Mouse (Mus musculus) midbrain, postnatal 0 days (tissue): ENCODE data around the gene Slc29a1. TPM values are rescaled to one million over a fixed set of nuclear protein-coding genes. Genes with fewer than 3 reads are reported as not detected.

Source experiments
- ATAC-seq: fragments of 200-750 bp; cut with Nextera tagmentation; 2 replicates; pipeline ENCODE4 v1.8.0; 2017; ENCODE audit warnings: moderate number of reproducible peaks, mild to moderate bottlenecking, moderate TSS enrichment, moderate library complexity; ENCODE audit not compliant: low FRiP score
- DNase-seq: peaks from one replicate; pipeline ENCODE4 v3.0.0-alpha.2; 2015; ENCODE audit warnings: low spot score
- H3K27ac ChIP-seq: fragments of 300-500 bp; sonication (generic); 2 replicates; pipeline ENCODE4 v1.5.1; 2014; ENCODE audit warnings: low read depth, mild to moderate bottlenecking, low read length, mixed read lengths
- H3K27me3 ChIP-seq: fragments of 300-500 bp; sonication (generic); 2 replicates; pipeline ENCODE4 v1.6.1; 2014; ENCODE audit warnings: low read length, control low read depth, mixed read lengths; ENCODE audit not compliant: insufficient read depth
- H3K36me3 ChIP-seq: fragments of 300-500 bp; sonication (generic); 2 replicates; pipeline ENCODE4 v1.6.1; 2014; ENCODE audit warnings: low read length, control low read depth, mixed read lengths; ENCODE audit not compliant: insufficient read depth
- H3K4me1 ChIP-seq: fragments of 300-500 bp; sonication (generic); 2 replicates; pipeline ENCODE4 v1.6.1; 2014; ENCODE audit warnings: mild to moderate bottlenecking, control low read depth, antibody characterized with exemption, low read length, mixed read lengths; ENCODE audit not compliant: insufficient read depth
- H3K4me2 ChIP-seq: fragments of 300-500 bp; sonication (generic); 2 replicates; pipeline ENCODE4 v1.6.1; 2014; ENCODE audit warnings: low read depth, mild to moderate bottlenecking, low read length, mixed read lengths; ENCODE audit not compliant: poor library complexity, severe bottlenecking
- H3K4me3 ChIP-seq: fragments of 300-500 bp; sonication (generic); 2 replicates; pipeline ENCODE4 v1.5.1; 2014; ENCODE audit warnings: low read depth, mild to moderate bottlenecking, low read length, moderate library complexity
- H3K9ac ChIP-seq: fragments of 300-500 bp; sonication (generic); replicated peaks from 2 replicates; pipeline ENCODE4 v1.6.1; 2014; ENCODE audit warnings: mild to moderate bottlenecking, low read length, moderate library complexity, mixed read lengths; ENCODE audit not compliant: poor library complexity, severe bottlenecking
- H3K9me3 ChIP-seq: fragments of 300-500 bp; sonication (generic); 2 replicates; pipeline ENCODE4 v1.6.1; 2016; ENCODE audit warnings: low read length, control low read depth
- CTCF ChIP-seq: IDR thresholded peaks from 2 replicates; pipeline ENCODE4 v1.5.1; 2016; ENCODE audit warnings: antibody characterized with exemption, mild to moderate bottlenecking
- WGBS: fragments of 180-500 bp; shearing (Covaris S2); extraction: QIAGEN DNeasy Blood & Tissue Kit; methylation state at CpG from one replicate; pipeline ENCODE4 v1.1.7; 2014; 5-methylcytosine and 5-hydroxymethylcytosine counted together
- polyA plus RNA-seq: library from polyadenylated mRNA; unstranded; fragments of >200 nt; fragmentation: Nextera tagmentation; extraction: Ambion mirVana; gene quantifications from 2 replicates; pipeline ENCODE4 v1.2.1, GENCODE M21; 2015
- total RNA-seq: library from RNA; depleted of rRNA; stranded (reverse); fragments of >200 nt; gene quantifications from 2 replicates; pipeline ENCODE4 v1.2.3, GENCODE M21; 2014

Slc29a1 gene
- total and polyA plus RNA-seq, 2 experiments from 2014 or later: 38.4 to 82.1 TPM

DNA sequence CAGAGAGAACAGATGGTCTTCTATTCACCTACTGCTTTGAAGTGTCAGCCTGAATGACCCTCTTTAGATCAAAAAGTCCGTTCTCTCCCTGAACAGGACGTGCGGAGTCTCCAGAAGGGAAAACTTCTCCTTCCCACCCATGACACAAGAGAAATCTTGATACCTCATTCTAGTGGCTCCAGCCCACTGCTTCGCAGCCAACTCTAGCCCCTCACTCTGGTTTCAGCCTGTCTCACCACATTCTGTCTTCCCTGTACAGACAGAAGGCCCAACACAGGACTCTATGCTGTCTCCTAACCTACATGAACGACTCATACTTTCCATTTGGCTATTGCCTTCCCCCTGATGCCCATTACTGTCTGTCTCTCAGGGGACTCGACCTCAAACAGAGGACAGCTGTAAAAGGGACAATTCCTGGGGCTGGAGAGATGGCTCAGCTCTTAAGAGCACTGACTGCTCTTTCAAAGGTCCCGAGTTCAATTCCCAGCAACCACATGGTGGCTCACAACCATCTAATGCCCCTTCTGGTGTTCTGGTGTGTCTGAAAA lies 48.1 kb downstream of the Slc29a1 start:
- peaks cover 12% of the 10 kb centered on the region; the same call in 1 of the 2 replicates for H3K4me1 ChIP-seq
- H3K4me2 ChIP-seq: no peak overlapping the region
- H3K9ac ChIP-seq: no peak overlapping the region
- WGBS: 52% methylated on average over 7 of the region's 7 CpGs
- H3K9me3 ChIP-seq: no peaks in the 10 kb centered on the region
- ATAC-seq (no peak), DNase-seq (no peak)
- H3K4me3 ChIP-seq: no peak overlapping the region
- H3K27ac ChIP-seq: no peak overlapping the region
- no peak for TF ChIP-seq CTCF
- peaks cover 5% of the 10 kb centered on the region for H3K36me3 ChIP-seq
- H3K27me3 ChIP-seq: peaks cover 13% of the 10 kb centered on the region

DNA sequence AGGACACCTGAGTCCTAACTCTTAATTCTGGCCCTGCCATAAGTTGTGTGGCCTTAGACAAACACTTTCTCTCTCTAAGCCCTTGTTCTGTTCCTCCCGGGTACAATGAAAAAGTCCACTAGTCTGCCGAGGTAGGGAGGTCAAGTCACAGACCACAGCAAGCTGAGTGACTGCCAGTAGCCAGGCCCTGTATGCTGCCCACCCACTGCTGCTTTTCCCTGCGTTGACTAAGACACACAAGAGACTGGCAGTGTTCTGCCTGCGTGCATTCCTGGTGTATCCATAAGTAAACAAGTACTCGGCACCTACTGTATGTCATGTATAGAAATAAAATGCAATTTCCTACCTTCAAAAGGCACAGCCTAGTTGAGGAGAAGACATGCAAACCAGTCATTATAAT lies 49.2 kb downstream of the Slc29a1 start:
- 30% methylated on average over 5 of the region's 5 CpGs for WGBS
- Histone ChIP-seq H3K27ac (peak overlapping the region; percentile 96), H3K4me2 (peak overlapping the region; percentile 66), H3K36me3 (peaks cover 5% of the 10 kb centered on the region), H3K4me3 (peak overlapping the region; percentile 58), H3K27me3 (peaks cover 15% of the 10 kb centered on the region), H3K9me3 (no peaks in the 10 kb centered on the region), H3K9ac (no peak overlapping the region), H3K4me1 (0 out of 2 replicates have a peak, but pooled peaks cover 10% of the 10 kb centered on the region)
- DNase-seq: no peak
- no peak for ATAC-seq
- no peak for TF ChIP-seq CTCF

DNA sequence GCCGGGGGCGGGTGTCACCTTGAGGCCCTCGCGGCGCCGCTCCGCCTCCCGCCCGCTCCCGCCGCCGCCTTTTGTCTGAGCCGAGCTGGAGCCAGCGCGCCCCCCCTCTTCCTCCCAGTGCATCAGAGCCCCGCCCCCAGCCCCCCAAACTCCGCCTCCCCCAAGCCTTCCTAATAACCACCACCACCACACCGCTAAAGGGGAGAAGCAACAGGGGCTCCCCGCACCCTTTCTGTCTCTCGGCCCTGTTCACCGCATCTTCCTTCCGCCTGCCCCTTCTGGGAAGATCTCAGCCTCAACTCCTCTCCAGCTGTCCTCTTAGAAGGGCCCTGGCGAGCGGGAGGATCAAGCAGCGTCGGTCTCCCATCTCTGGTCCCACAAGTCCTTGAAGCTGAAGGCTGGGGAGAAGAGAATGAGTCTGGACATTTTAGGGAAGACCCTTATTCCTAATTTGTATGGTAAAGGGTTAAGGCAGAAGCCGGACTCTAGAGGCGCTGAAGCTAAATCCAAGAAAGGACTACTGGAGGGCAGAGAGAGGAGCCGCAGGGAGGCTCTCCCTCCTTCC lies 49.7 kb downstream of the Slc29a1 start, which contains the start of gene Tmem151b:
Gene Tmem151b, minus strand, starts transcription at position 61 of the 565 bp plus-strand sequence.
- Histone ChIP-seq H3K36me3 (peaks cover 10% of the 10 kb centered on the region), H3K4me2 (peak within 1 kb of the TSS; percentile 66), H3K4me1 (0 out of 2 replicates have a peak, but pooled peaks cover 10% of the 10 kb centered on the region), H3K27ac (peak within 1 kb of the TSS; percentile 96), H3K9me3 (no peaks in the 10 kb centered on the region), H3K27me3 (peaks cover 15% of the 10 kb centered on the region), H3K9ac (peak within 1 kb of the TSS; percentile 98), H3K4me3 (peak within 1 kb of the TSS; percentile 58)
- 0% methylated on average over 10 of the region's 29 CpGs for WGBS
- ATAC-seq (peak; percentile 52), DNase-seq (peak; percentile 76)
- TF ChIP-seq CTCF: peak; percentile 37

DNA sequence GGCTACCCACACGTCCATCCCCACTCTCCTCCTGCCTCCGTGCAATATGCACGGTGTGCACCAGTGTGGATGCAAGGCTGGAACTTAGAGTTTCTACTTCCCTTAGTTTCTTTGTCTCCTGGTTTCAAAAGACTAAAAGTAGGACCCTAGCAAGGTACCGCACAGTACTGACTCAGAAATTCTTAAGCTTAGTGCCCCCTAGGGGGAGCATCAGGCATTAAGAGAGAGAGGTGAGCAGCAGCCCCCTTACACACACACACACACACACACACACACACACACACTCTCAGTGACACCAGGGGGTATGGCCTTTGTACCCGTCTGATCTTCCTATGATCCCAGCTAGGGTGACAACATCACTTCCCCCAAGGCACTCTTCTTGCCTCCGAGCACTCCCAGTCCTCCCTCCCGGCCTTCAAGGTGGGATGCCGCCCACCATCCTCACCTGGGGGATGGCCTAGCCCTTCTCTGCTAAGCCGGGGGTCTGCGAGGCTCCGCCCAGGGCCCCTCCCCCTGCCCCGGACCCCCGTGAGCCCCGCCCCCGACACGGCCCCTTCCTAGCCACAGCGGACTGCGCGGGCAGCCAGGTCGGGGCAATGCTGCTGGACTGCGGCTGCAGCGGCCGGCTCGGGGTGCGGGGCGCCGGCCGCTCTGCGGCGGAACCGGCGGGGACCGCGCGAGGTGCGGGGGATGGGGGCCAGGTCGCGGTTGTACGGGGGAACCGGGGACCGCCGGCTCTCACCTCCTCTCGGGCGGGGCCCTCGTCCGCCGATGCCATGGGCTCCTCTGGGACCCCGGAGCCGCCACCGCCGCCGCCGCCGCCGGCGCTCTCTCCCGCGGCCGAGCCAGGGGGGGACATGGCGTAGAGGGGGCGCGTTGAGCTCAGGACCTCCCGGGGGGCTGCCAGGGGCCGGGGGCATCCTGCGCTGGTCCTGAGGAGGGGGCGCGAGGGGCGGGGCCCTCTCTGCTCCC lies 50.6 kb downstream of the Slc29a1 start:
- peak overlapping the region; percentile 66 for H3K4me2 ChIP-seq
- 2% methylated on average over 43 of the region's 68 CpGs for WGBS
- H3K4me3 ChIP-seq: peak overlapping the region; percentile 58
- peak; percentile 75 for ATAC-seq
- peak; percentile 77 for TF ChIP-seq CTCF
- H3K9me3 ChIP-seq: no peaks in the 10 kb centered on the region
- peak; percentile 89 for DNase-seq
- 0 out of 2 replicates have a peak, but pooled peaks cover 10% of the 10 kb centered on the region for H3K4me1 ChIP-seq
- H3K27ac ChIP-seq: peak overlapping the region; percentile 96
- peaks cover 13% of the 10 kb centered on the region for H3K36me3 ChIP-seq
- peaks cover 15% of the 10 kb centered on the region for H3K27me3 ChIP-seq
- H3K9ac ChIP-seq: peak overlapping the region; percentile 98

DNA sequence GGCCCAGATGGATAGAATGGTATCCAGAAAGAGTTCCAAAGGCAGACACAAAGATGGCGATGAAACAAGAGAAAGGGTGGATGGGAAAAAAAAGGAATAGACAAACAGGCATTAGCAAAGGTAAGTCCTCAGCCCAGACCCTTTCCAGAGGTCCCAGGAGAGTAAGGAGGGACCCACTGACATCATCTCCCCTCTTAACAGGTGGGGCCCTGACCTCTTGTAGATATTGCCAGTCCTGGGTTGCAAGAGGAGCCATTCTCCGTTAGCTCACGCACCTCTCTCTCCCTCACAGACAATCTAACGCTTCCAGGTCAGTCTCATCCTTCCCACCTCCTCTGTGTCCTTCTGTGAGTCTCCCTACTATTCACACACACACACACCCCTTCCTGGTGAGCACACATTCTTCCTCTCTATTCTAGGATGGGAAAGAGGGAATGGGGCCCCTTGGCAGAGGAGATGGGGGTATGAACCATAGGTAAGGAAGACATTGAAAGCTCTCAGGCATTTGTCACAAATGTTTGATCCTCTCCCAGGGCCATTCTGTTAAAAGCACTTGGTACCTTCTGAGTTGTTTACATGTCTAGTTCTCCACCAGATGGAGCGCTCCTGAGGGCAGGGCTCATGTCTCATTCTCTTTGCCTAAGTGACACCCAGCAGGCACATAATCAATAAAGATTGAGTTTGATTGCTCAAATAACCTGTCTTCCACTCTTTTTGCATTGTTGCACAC lies 51.8 kb downstream of the Slc29a1 start:
- peak overlapping the region; percentile 66 for H3K4me2 ChIP-seq
- peaks cover 15% of the 10 kb centered on the region for H3K27me3 ChIP-seq
- H3K4me1 ChIP-seq: 0 out of 2 replicates have a peak, but pooled peaks cover 10% of the 10 kb centered on the region
- no peak for ATAC-seq
- no peak overlapping the region for H3K9ac ChIP-seq
- no peaks in the 10 kb centered on the region for H3K9me3 ChIP-seq
- WGBS: 82% methylated on average over 5 of the region's 5 CpGs
- TF ChIP-seq CTCF: peak; percentile 49
- H3K27ac ChIP-seq: no peak overlapping the region
- DNase-seq: no peak
- peak overlapping the region; percentile 58 for H3K4me3 ChIP-seq
- peaks cover 13% of the 10 kb centered on the region for H3K36me3 ChIP-seq
